Mouse (Mus musculus): ENCODE results near the gene Crybg1.

The Crybg1 gene

DNA sequence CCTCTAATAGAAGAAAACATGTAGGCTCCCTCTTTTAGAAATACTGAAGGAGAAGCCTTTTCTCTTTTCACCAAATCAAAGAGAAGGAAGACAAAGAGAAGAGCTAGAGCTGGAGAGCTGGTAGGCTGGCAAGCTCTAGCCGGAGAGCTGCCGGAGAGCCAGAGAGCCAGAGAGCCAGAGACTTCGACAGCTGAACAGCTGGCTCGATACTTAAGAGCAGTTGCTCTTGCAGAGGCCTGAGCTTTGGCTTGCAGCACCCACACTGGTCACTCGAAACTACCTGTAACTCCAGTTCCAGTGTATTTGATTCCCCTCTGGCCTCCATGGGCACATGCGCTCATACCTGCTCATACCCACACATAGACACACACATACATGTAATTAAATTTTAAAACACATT, 68.3 kb downstream of the Crybg1 start:
- DNase-seq, result no peak

DNA sequence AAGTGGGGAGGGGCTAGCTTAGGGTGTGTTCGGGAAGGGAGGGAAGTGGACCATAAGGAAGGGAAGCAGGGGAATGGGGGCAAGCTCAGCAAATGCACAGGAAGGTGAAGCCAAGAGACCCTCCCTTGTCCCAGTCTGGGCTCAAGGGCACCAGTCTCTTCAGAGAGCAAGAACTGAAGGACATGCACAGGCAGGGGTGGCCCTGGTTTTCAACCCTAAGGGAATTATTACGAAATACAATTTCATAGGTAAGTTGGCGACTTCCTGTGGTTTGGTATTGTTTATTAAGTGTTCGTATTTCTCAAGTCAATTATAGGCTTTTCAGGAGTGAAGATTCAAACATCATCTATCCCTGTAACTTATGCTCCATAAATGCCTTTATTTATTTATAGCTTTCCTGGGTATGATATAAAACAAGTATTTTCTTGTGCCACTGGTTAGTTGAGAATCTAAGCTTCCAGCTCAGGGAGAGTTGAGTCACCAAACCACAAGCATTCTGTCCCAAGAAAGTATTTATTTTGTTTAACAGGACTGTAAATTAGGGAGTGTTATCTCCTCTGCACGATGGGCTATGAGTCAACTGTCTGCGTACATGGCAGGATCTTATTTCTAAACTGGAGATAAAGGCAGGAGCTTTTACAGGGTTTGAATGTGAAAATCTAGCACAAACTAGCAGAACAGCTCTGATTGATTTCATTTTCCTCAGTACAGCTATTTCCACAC, 69.7 kb downstream of the Crybg1 start:
- DNase-seq, result no peak

DNA sequence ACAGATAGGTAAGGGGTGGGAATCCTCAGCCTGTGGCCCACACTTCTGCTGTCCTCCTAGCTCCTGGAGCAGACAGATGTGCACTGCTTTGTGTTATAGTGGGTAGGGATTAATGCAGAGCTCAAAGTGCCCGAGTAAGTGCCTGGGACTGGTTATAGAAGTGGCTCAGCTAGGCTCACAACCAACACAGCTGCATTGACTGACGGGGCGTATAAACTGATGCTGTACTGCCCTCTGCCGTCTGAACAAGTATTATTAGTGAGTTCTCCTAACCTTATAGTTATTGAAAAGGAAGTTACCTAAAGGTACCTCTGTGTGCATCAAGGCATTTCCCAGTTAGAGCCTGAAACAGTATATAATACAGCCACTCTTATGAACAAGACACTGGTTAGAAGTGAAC, 77.6 kb downstream of the Crybg1 start:
- peak; percentile 73 for DNase-seq

DNA sequence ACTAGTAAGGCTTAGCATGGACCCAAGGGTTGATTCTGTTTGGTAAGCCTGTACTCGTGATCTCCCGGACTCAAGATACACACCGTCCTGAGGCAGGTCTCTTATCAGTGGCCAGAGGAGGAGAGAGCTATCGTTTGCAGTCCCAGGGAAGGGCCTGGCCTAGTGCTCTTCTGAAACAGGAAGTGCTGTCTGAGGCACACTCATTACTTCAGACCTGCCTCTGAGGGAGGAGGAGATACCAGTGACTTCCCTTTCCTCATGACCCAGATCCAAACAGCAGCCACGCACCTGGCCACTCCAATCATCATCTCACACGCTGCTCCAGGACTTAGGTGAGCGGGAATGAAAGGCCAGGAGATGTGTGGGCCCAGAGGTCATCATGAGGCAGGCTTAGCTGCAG, 79.5 kb downstream of the Crybg1 start:
- DNase-seq, result no peak

DNA sequence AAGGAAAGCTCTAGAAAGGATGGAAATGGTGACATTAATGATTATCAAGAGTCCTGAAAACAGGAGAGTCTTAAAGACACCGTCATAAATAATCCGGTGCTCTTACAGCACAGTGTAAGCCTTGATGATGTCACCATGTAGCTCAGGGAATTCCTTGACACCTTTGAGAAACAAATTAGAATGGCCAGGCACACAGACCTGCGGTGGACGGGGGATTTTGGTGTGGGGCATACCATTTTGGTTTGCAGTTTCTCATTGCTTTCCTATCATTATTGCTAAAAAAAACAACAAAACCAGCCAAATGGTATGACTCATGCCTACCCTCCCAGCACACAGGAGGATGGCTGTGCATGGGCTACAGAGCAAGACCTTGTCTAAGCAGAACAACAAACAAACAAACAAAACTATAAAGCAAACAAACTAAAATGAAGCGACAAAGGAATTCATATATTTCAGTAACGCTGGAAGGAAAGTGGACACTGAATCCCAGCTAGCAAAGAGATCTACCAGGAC, 82.7 kb downstream of the Crybg1 start:
- no peak for DNase-seq

DNA sequence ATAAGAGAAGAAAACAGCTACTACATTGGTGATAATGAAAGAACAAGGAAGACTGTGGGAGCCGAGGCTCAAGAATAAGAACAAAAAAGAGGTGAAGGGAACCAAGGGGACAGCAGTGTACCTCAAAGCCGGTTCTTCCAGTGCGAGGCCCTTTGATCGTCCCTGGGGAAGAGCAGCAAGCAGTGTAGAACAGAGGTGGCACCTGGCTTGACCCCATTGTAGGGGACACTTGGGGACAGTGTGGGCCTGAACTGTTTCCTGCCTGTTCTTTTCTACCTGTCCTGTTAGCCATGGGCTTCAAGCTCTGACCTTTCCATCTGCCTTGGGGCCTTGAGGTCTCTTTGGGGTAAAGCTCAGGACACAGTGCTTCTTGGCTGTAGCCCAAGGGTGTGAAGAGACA, 85.7 kb downstream of the Crybg1 start:
- DNase-seq, result no peak

DNA sequence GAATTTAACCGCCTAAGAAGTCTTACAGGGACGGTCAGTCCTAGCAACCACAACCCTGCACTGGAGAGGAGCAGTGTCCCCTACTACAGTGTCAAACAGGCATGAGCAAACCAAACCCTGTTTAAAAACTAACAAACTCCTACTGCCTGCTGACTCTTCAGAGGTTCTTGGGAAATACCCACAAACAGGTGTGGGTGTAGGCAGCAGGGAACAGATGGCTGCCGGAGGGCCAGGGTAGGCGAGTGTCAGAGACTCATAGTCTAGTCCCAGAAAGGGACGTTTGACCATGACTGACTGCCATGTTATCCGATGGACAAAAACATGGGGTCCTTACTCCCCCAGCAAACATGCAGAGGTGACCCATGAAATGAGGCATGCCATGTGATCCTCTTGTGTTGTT, 97.7 kb downstream of the Crybg1 start:
- no peak for DNase-seq

DNA sequence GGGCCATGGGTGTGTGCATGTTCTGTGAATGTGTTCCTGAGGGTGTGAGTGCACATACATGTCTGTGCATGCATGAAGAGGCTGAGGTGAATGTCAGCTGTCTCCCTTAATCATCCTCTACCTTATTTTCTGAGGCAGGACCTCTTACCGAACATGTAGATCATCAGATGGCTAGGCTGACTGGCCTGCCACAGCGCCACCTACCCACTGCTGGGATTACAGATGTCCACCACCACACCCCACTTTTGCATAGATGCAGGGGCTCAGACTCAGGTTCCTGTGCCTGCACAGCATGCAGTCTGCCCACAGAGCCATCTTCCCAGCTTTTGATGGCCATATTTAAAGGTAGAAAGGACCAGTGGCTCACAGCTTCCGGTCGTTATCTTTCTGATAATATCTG, 103.9 kb downstream of the Crybg1 start:
- DNase-seq, result no peak

DNA sequence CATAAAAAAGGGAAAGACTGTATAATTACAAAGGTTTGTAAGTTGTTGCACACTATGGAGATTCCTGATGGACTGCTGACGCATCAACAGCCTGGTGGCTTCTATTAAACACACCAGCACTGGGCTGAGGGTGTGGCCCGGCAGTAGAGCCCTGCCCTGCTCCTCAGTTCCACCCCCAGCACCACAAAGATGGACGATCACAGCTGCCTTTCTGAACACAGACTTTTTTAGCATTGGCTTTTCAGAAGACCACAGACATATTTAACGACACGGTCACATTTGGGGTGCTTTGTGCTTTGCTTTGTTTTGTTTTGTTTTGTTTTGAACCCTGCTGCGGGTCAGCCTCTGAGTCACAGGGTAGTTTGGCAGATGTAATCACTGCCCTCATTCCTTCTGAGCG, 105.0 kb downstream of the Crybg1 start:
- no peak for DNase-seq

DNA sequence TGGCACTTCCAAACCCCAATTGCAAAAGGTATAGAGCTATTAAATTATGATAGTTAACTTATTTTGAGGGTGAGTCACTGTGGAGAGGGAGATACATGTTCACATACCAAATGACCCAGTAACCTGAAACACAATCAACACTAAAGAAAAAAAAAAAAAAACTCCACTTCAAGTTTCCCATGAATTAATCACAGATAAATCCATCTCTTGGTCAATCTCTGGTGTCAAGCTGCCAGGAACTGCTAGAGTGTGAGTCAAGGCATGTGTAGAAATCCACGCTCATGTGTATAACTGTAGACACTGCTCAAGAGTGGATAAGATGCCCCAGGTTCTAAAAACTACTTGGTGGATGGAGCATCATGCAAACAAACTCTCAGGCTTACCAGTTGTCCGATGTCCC, 109.5 kb downstream of the Crybg1 start:
- DNase-seq, result no peak

DNA sequence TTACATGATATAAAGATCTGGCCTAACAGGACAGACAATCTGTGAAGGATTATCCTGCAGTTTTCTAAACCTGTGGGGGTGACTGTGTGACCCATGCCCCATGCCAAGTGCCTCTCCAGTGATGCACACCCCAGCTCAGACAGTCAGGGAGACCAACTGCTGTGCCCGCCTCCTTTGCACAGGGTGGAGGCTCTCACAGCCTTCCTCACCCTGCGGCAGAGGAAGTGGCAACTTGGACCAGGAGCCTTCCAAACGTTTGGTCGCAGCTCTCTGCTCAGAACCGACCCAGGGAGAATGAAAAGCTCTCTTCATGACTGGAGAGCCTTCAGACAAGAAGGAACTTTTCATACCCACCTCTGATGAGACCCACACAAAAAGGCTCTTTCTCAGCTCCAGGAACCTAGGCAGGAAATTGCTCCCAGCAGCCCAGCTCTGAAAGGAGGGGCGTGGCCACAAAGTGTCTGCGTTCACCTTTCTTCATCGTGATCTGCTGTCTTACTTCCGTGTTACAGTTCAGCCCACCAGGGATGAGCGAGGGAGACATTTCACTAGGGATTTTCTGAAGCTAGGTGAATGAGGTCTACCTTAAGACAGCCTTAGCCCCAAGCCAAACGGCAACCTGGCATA, 110.6 kb downstream of the Crybg1 start:
- no peak for DNase-seq

DNA sequence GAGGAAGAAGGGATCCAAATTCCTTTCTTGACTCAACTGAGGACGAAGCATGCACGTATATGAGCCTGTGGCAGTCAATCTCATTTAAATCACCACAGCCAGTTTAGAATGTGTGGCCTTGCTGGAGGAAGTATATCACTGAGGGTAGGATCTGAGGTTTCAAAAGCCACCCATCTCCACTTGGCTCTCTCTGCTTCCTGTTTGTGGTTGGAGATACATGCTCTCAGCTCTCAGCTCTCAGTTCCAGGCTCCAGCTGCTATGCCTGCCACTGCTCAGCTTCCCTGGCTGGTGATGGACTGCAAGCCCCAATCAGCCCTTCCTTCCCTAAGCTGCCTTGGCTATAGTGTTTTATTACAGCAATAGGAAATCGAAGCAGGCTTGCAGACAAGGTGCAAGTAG, 119.1 kb downstream of the Crybg1 start:
- DNase-seq, result no peak

DNA sequence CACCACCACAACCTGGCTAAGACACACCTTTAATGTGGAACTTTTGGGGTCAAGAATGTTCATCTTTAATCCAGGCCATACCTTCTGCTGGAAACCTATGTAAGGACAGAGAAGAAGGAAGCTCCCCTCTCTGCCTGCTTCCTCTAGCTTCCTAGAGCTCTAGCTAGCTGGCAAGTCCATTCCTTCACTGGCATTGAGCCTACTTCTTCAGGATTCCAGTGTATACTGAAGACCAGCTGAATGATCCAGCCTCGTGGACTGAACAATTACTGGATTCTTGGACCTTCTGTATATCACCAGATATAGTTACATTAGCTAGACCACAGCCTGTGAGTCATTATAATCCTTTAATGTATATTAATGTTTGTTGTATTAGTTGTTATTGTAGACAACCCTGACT, 121.4 kb downstream of the Crybg1 start:
- no peak for DNase-seq

DNA sequence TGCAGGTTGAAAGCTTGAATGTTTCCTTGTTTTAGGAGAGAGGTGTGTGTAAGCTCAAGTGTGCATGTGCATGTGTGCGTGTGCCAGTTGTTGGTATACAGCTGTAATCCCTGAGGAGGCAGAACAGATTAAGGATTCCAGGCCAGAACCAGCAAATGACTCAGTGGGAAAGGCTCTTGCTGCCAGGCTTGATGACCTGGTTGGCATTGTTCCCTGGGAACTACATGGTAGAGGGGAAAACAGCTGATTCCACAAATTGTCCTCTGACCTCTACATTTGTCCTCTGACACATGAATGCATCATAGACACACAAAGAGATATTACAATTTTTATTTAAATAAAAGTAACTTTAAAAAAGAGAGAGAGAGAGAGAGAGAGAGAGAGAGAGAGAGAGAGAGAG, 122.5 kb downstream of the Crybg1 start:
- no peak for DNase-seq

DNA sequence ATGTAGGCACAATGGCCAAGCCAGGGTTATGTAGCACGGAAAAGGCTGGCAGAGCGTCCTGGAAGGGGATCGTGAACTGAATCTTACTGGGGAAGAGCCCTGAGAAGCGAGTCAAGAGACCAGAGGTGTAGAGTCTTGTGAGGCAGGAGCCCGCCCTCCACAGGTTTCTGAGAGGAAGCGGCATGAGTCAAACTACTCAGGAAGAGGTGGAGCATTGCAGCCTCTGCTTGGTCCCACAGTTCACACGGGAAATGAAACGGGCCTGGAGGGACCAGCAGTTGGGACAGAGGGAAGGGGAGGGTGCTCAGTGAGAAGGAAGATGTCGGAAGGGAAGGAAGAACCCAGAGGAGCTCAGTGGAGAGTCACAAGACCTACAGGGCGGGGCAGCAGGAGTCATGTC, 123.9 kb downstream of the Crybg1 start:
- DNase-seq, result no peak

DNA sequence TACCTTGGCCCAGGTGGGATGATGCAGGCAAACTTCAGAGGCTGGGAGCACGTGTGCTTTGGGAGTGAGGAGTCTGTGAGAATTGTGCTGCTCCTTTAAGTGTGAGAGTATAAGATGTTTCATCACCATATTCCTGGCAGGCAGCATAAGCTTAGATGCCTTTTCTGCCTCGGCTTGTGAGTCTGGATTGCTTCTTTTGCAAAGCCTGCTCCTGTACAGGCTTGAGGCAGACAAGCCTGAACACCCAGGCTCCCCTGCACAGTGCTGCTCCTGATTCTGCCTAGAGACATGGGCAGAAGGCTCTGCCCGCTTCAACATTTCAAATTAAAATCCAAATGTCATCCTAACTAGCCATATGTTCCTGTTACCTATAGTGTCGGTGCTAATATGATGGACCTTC, 128.5 kb downstream of the Crybg1 start:
- no peak for DNase-seq

DNA sequence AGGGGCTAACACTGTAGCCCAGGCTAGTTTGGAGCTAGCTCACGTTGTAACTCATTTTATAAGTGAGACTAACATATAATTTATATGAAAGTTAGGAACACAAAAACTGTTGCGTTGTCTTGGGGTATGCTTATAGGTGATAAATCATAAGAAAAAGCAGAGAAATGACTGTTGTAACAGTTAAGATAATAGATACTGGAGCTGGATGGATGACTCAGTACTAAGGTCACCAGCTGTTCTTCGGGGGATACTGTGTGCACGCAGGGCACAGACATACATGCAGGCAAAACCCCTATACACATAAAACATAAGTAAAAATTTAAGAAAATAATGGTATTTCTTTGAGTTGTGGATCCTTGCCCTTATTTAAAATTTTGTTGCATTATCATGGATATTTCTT, 130.1 kb downstream of the Crybg1 start:
- no peak for DNase-seq

DNA sequence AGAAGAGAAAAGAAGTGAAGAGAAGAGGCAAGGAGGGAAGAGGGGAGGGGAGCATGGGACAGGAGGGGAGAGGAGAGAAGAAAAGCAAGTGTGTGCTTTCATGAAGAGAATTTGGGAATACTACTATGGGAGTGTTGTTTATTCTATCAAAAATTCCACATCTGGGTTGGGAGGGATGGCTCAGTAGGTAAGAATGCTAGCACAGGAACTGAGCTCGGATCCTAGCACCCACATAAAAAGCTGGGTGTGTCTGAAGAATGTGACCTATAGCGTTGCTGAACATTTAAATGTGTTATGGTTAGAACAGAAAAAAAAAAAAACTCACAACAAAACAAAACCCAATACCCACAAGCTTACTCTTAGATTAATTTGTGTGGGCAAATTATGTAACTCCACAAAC, 133.0 kb downstream of the Crybg1 start:
- DNase-seq, result no peak

DNA sequence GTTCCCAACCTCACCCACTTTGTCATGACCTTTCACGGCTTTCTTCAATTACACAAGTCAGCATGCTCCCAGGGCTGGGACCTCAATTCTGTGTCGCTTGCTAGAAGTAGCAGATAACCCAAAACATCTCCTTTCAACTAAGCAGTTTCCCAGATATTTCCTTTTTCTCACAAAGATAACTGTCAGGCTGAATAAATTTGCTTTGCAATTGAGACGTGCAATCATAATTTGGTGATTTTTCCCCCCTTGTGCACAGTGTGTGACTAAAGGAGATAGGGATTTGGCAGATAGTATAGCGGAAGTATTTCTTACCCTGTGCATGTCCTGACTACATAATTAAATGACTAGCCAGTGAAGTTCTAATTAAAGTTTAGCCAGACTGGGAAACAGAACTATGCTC, 134.8 kb downstream of the Crybg1 start:
- DNase-seq, result no peak

DNA sequence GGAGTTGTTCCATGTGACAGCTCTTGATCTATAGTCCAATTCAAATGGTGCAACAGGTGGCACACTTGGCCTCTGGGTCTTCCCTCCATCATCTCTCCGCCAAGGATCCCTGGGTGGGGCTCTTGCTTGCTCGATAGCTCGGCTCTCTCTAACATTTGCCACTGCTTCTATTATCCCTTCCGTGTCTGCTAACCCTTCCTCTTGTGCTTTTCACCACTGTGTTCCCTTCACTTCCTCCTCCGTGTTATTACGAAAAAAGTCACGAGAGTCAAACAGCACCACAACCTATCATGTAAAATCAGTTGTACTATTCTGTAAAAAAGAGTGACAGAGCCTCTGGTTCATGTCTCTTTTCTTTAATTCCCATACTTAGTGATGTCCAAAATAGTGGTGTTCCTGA, 137.2 kb downstream of the Crybg1 start:
- no peak for DNase-seq

DNA sequence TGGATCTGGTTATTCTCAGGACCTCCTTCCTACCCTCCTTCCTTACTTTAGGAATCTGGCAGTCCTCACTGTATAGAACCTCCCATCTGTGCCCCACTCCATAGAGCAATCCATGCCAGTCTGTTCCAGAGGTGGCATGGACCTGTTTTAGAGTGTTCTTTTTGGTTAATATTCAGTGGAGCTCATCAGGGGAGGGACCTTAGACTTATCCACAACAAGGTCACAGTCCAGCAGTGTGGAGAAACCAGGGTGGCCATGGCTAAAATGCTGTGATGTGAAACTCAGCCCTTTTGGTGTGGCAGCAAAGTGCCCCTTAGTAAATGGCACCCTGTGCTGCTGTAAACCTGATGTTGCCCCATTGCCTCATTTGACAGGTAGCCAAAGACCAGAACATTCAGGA, 139.8 kb downstream of the Crybg1 start:
- DNase-seq, result no peak

DNA sequence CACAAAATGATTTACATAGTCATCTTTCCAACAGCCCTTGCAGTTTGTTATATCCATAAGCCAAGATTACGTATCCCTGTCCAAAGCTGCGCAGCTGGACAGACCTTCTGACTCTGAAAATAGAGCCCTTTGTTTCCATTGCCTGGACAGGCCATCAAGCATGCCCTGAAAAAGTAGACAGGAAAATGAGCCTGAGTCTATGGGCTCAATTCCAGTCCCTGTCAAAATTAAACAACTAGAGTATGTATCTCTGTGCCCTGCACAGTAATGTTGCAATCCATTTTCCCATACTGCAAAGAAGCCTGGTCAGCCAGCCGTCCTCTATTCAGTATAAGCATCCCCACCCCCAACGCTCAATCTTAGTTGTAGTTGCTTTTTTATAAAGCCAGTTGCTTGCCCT, 141.8 kb downstream of the Crybg1 start:
- no peak for DNase-seq

DNA sequence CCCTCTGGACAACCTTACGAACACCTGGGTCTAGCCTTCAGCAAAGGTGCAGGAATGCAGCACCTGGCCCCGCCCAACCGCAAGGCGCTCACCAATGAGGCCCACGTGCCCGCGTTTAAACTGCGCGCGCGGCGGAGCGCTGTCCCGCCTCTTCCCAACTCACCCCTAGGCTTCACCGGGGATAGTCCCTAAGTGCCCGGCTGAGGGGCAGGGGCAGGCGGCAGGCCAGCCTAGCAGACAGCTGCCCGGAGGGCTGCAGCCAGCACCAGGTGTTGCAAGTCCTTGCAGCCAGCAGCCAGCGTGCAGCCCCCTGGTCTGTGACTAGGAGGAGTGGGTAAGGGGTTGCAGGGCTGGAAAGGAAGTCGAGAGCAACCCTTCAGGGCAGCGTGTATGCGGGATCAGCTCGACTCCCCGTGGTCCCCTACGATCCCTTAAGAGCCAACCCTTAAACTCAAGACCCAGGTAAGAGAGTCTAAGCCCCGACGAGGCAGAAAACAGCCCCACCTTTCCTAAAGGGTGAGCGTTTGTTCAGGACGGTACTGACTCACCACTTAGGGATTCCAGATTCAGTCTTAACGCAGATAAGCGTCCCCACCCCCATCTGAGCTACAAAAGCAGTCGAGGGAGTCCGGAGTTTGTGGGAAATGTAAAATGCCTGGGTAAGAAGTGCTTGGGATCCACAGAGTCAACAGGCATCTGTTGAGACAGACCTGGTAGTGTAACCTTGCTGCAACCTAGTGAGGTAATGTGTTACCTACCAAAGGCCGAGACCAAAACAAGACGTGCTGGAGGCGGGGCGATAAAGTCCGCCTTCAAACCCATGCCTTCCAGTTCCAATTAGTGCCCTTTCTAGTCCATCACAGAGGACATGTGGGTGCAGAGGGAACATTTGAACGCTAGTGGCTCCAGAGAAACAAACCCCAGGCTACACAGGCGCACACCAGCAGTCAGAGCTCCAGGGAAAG, 142.7 kb downstream of the Crybg1 start:
- peak; percentile 55 for DNase-seq

Data from retina, postnatal 1 day (tissue).